Mouse (Mus musculus) G1E (cell line): ENCODE results near the gene 9930104L06Rik. TPM values are rescaled to one million over a fixed set of nuclear protein-coding genes. Genes with fewer than 3 reads are reported as not detected.

Experiments
- ATAC-seq: 2 replicates; pipeline ENCODE4 v1.8.0; 2016; ENCODE audit warnings: mild to moderate bottlenecking; ENCODE audit not compliant: insufficient number of reproducible peaks, poor library complexity, low FRiP score, severe bottlenecking; ENCODE audit errors: extremely low read depth
- DNase-seq: peaks from one replicate; pipeline ENCODE4 v3.0.0; 2012; ENCODE audit warnings: low spot score
- H3K27me3 ChIP-seq: 2 replicates; pipeline ENCODE4 v1.6.1; 2012; ENCODE audit warnings: mild to moderate bottlenecking, low read length, inconsistent platforms; ENCODE audit not compliant: insufficient read depth
- H3K36me3 ChIP-seq: replicated peaks from 2 replicates; pipeline ENCODE3; 2012; ENCODE audit warnings: mild to moderate bottlenecking, inconsistent platforms
- H3K4me1 ChIP-seq: 2 replicates; pipeline ENCODE4 v1.6.1; 2012; ENCODE audit warnings: low read depth, low read length, inconsistent platforms, mixed read lengths; ENCODE audit not compliant: insufficient read depth
- H3K4me3 ChIP-seq: 2 replicates; pipeline ENCODE4 v1.5.1; 2012; ENCODE audit warnings: low read depth, mild to moderate bottlenecking, inconsistent platforms, low read length, moderate library complexity, mixed read lengths
- H3K9me3 ChIP-seq: replicated peaks from 2 replicates; pipeline ENCODE4 v1.6.1; 2012; ENCODE audit warnings: inconsistent platforms
- CTCF ChIP-seq: IDR thresholded peaks from 2 replicates; pipeline ENCODE4 v1.5.1; 2012; ENCODE audit warnings: low read depth, low read length, inconsistent platforms, mixed read lengths
- GATA1 ChIP-seq: IDR thresholded peaks from 2 replicates; pipeline ENCODE4 v1.6.1; 2012; ENCODE audit warnings: borderline replicate concordance, low read length, inconsistent platforms, mixed read lengths
- GATA2 ChIP-seq: IDR thresholded peaks from 2 replicates; pipeline ENCODE4 v1.6.1; 2012; ENCODE audit warnings: low read depth, low read length, inconsistent platforms, borderline replicate concordance
- POLR2AphosphoS5 ChIP-seq: IDR thresholded peaks from 2 replicates; pipeline ENCODE4 v1.6.1; 2012; ENCODE audit warnings: low read depth, low read length, inconsistent platforms; ENCODE audit not compliant: insufficient replicate concordance
- TAL1 ChIP-seq: conservative IDR thresholded peaks from 2 replicates; pipeline ENCODE4 v1.6.1; 2012; ENCODE audit warnings: low read depth, low read length, inconsistent platforms, mixed read lengths
- polyA plus RNA-seq: library from polyadenylated mRNA; stranded (reverse); fragments of >175 nt; gene quantifications from 2 replicates; pipeline ENCODE4 v1.2.3, GENCODE M21; 2012
- total RNA-seq, 2 experiments: library from RNA; stranded (forward) in 1 of 2; stranded (reverse) in 1 of 2; fragments of 200-1000 nt in 1 of 2; fragments of >200 nt in 1 of 2; fragmentation: Nextera tagmentation in 1 of 2; gene quantifications; 2 replicates each; pipeline ENCODE4 v1.2.3; 2014 to 2017

The 9930104L06Rik gene
- total and polyA plus RNA-seq, 3 experiments = 4.3 to 16.9 (median 15.0) TPM

GRCm38 (mm10) chr4:124989787-124990253 lies 53.0 kb downstream of the 9930104L06Rik start:
- ATAC-seq = no peak
- Histone ChIP-seq H3K27me3 (peaks cover 32% of the 10 kb centered on the region), H3K36me3 (no peaks in the 10 kb centered on the region), H3K9me3 (peaks cover 7% of the 10 kb centered on the region), H3K4me1 (no peaks in the 10 kb centered on the region), H3K4me3 (no peak overlapping the region)
- TF ChIP-seq POLR2AphosphoS5 (no peak), GATA1 (no peak), GATA2 (no peak), TAL1 (no peak), CTCF (no peak)
- no peak for DNase-seq

GRCm38 (mm10) chr4:124990325-124990724 lies 53.5 kb downstream of the 9930104L06Rik start:
- no peak for TF ChIP-seq GATA2
- TF ChIP-seq CTCF = no peak
- TF ChIP-seq GATA1 = no peak
- TF ChIP-seq POLR2AphosphoS5 = no peak
- no peak for TF ChIP-seq TAL1
- H3K36me3 ChIP-seq = no peaks in the 10 kb centered on the region
- peaks cover 7% of the 10 kb centered on the region for H3K9me3 ChIP-seq
- no peak overlapping the region for H3K4me3 ChIP-seq
- H3K4me1 ChIP-seq = no peaks in the 10 kb centered on the region
- peaks cover 30% of the 10 kb centered on the region for H3K27me3 ChIP-seq
- DNase-seq (no peak), ATAC-seq (no peak)

Other genes with a start within 250 kb of the 9930104L06Rik start
- 80.4 and 94.2 TPM in 2 replicates for gene Utp11, start 243.4 kb upstream of the 9930104L06Rik start, total RNA-seq (2014; fragmentation: Nextera tagmentation)
- 69.2 and 94.3 TPM in 2 replicates for gene Utp11, start 243.4 kb upstream of the 9930104L06Rik start, total RNA-seq (2017)
- gene Utp11, start 243.4 kb upstream of the 9930104L06Rik start, polyA plus RNA-seq = 12.6 and 16.7 TPM in 2 replicates
- 22.9 and 29.7 TPM in 2 replicates for gene Fhl3, start 236.3 kb upstream of the 9930104L06Rik start, total RNA-seq (2014; fragmentation: Nextera tagmentation)
- gene Fhl3, start 236.3 kb upstream of the 9930104L06Rik start, total RNA-seq (2017) = 13.5 and 15.2 TPM in 2 replicates
- 27.6 and 28.2 TPM in 2 replicates for gene Fhl3, start 236.3 kb upstream of the 9930104L06Rik start, polyA plus RNA-seq
- 106 and 126 TPM in 2 replicates for gene Sf3a3, start 222.3 kb upstream of the 9930104L06Rik start, total RNA-seq (2014; fragmentation: Nextera tagmentation)
- gene Sf3a3, start 222.3 kb upstream of the 9930104L06Rik start, total RNA-seq (2017) = 168 and 172 TPM in 2 replicates
- 53.7 and 56.7 TPM in 2 replicates for gene Sf3a3, start 222.3 kb upstream of the 9930104L06Rik start, polyA plus RNA-seq
- 127 and 141 TPM in 2 replicates for gene Inpp5b, start 195.2 kb upstream of the 9930104L06Rik start, total RNA-seq (2014; fragmentation: Nextera tagmentation)
- gene Inpp5b, start 195.2 kb upstream of the 9930104L06Rik start, total RNA-seq (2017) = 119 and 128 TPM in 2 replicates
- gene Inpp5b, start 195.2 kb upstream of the 9930104L06Rik start, polyA plus RNA-seq = 48.3 and 51.4 TPM in 2 replicates
- 21.5 and 31.5 TPM in 2 replicates for gene Mtf1, start 134.9 kb upstream of the 9930104L06Rik start, total RNA-seq (2014; fragmentation: Nextera tagmentation)
- gene Mtf1, start 134.9 kb upstream of the 9930104L06Rik start, total RNA-seq (2017) = 20.7 and 22.5 TPM in 2 replicates
- gene Mtf1, start 134.9 kb upstream of the 9930104L06Rik start, polyA plus RNA-seq = 7.6 and 9.7 TPM in 2 replicates
- 27.1 and 47.2 TPM in 2 replicates for gene Yrdc, start 86.4 kb upstream of the 9930104L06Rik start, total RNA-seq (2014; fragmentation: Nextera tagmentation)
- 29.2 and 33.5 TPM in 2 replicates for gene Yrdc, start 86.4 kb upstream of the 9930104L06Rik start, total RNA-seq (2017)
- 14.1 and 17.8 TPM in 2 replicates for gene Yrdc, start 86.4 kb upstream of the 9930104L06Rik start, polyA plus RNA-seq
- gene 1110065P20Rik, start 85.9 kb upstream of the 9930104L06Rik start, total RNA-seq (2014; fragmentation: Nextera tagmentation) = 8.4 and 13.8 TPM in 2 replicates
- gene 1110065P20Rik, start 85.9 kb upstream of the 9930104L06Rik start, total RNA-seq (2017) = 12.7 and 18.4 TPM in 2 replicates
- 25.6 and 32.1 TPM in 2 replicates for gene 1110065P20Rik, start 85.9 kb upstream of the 9930104L06Rik start, polyA plus RNA-seq
- not detected in 2 replicates for gene Maneal, start 74.9 kb upstream of the 9930104L06Rik start, total RNA-seq (2014; fragmentation: Nextera tagmentation)
- 0.06 and 0.33 TPM in 2 replicates for gene Maneal, start 74.9 kb upstream of the 9930104L06Rik start, total RNA-seq (2017)
- not detected in 2 replicates for gene Maneal, start 74.9 kb upstream of the 9930104L06Rik start, polyA plus RNA-seq
- gene Epha10, start 56.1 kb upstream of the 9930104L06Rik start, total RNA-seq (2014; fragmentation: Nextera tagmentation) = not detected in 2 replicates
- gene Epha10, start 56.1 kb upstream of the 9930104L06Rik start, total RNA-seq (2017) = 0.16 TPM in 1 of 2 replicates, not detected in the other
- not detected in 2 replicates for gene Epha10, start 56.1 kb upstream of the 9930104L06Rik start, polyA plus RNA-seq
- 102 and 129 TPM in 2 replicates for gene Cdca8, start 2.3 kb downstream of the 9930104L06Rik start, total RNA-seq (2014; fragmentation: Nextera tagmentation)
- 90.3 and 106 TPM in 2 replicates for gene Cdca8, start 2.3 kb downstream of the 9930104L06Rik start, total RNA-seq (2017)
- 141 and 184 TPM in 2 replicates for gene Cdca8, start 2.3 kb downstream of the 9930104L06Rik start, polyA plus RNA-seq
- gene Rspo1, start 49.4 kb downstream of the 9930104L06Rik start, total RNA-seq (2014; fragmentation: Nextera tagmentation) = not detected in 2 replicates
- not detected in 2 replicates for gene Rspo1, start 49.4 kb downstream of the 9930104L06Rik start, total RNA-seq (2017)
- gene Rspo1, start 49.4 kb downstream of the 9930104L06Rik start, polyA plus RNA-seq = not detected in 2 replicates
- gene Gnl2, start 79.5 kb downstream of the 9930104L06Rik start, total RNA-seq (2014; fragmentation: Nextera tagmentation) = 176 and 187 TPM in 2 replicates
- 165 and 200 TPM in 2 replicates for gene Gnl2, start 79.5 kb downstream of the 9930104L06Rik start, total RNA-seq (2017)
- 110 and 111 TPM in 2 replicates for gene Gnl2, start 79.5 kb downstream of the 9930104L06Rik start, polyA plus RNA-seq
- not detected in 2 replicates for gene Dnali1, start 128.7 kb downstream of the 9930104L06Rik start, total RNA-seq (2014; fragmentation: Nextera tagmentation)
- gene Dnali1, start 128.7 kb downstream of the 9930104L06Rik start, total RNA-seq (2017) = 0.11 TPM in 1 of 2 replicates, not detected in the other
- 0.02 TPM in 2 replicates for gene Dnali1, start 128.7 kb downstream of the 9930104L06Rik start, polyA plus RNA-seq
- 25.7 and 30.0 TPM in 2 replicates for gene Snip1, start 129.6 kb downstream of the 9930104L06Rik start, total RNA-seq (2014; fragmentation: Nextera tagmentation)
- 41.7 and 52.4 TPM in 2 replicates for gene Snip1, start 129.6 kb downstream of the 9930104L06Rik start, total RNA-seq (2017)
- 36.5 and 49.6 TPM in 2 replicates for gene Snip1, start 129.6 kb downstream of the 9930104L06Rik start, polyA plus RNA-seq
- gene Meaf6, start 148.1 kb downstream of the 9930104L06Rik start, total RNA-seq (2014; fragmentation: Nextera tagmentation) = 50.7 and 54.2 TPM in 2 replicates
- gene Meaf6, start 148.1 kb downstream of the 9930104L06Rik start, total RNA-seq (2017) = 31.8 and 43.4 TPM in 2 replicates
- 75.0 and 79.4 TPM in 2 replicates for gene Meaf6, start 148.1 kb downstream of the 9930104L06Rik start, polyA plus RNA-seq
- gene Zc3h12a, start 190.8 kb downstream of the 9930104L06Rik start, total RNA-seq (2014; fragmentation: Nextera tagmentation) = 2.4 and 3.8 TPM in 2 replicates
- gene Zc3h12a, start 190.8 kb downstream of the 9930104L06Rik start, total RNA-seq (2017) = 1.0 and 1.6 TPM in 2 replicates
- gene Zc3h12a, start 190.8 kb downstream of the 9930104L06Rik start, polyA plus RNA-seq = 1.1 and 1.2 TPM in 2 replicates